Mouse (Mus musculus) kidney, adult 8-10 months (tissue): ENCODE measurements around the gene Fam207a.

Source experiments
- DNase-seq, 2 experiments: peaks; one replicate each; pipeline ENCODE4 v3.0.0; 2022

The Fam207a gene

GRCm38 (mm10) chr10:77531026-77532019, 15.7 kb upstream of the Fam207a start:
- DNase-seq = no peak

- no peak for DNase-seq
These were observed 14.6 kb upstream of the Fam207a start, which contains the start of gene Itgb2 for GRCm38 (mm10) chr10:77530140-77530539. Gene Itgb2 (plus strand): TSS chr10:77530252.

- no peak for DNase-seq
These were observed 13.0 kb upstream of the Fam207a start for GRCm38 (mm10) chr10:77528634-77529033.

- DNase-seq = no peak
These were observed 10.9 kb upstream of the Fam207a start for GRCm38 (mm10) chr10:77526488-77526887.

GRCm38 (mm10) chr10:77523321-77523720, 7.7 kb upstream of the Fam207a start:
- peak in 1 of 2 experiments; percentile 51 for DNase-seq

GRCm38 (mm10) chr10:77522746-77523145, 7.2 kb upstream of the Fam207a start:
- DNase-seq = no peak

- no peak for DNase-seq
These were observed 6.6 kb upstream of the Fam207a start for GRCm38 (mm10) chr10:77522021-77522731.

GRCm38 (mm10) chr10:77520497-77520896, 4.9 kb upstream of the Fam207a start:
- no peak for DNase-seq

- no peak for DNase-seq
These were observed 3.6 kb upstream of the Fam207a start for GRCm38 (mm10) chr10:77519191-77519590.

- DNase-seq = peak; percentile 82
These were observed 2.2 kb upstream of the Fam207a start for GRCm38 (mm10) chr10:77517801-77518200.

GRCm38 (mm10) chr10:77517066-77517620, 1.6 kb upstream of the Fam207a start:
- peak; percentile 63 to 69 for DNase-seq

- DNase-seq = peak; percentile 55 to 70
These were observed 880 bp upstream of the Fam207a start for GRCm38 (mm10) chr10:77516379-77516951.

- DNase-seq = peak in 1 of 2 experiments; percentile 39
These were observed 5.2 kb downstream of the Fam207a start for GRCm38 (mm10) chr10:77510225-77510982.

GRCm38 (mm10) chr10:77509403-77510187, 6.0 kb downstream of the Fam207a start:
- DNase-seq = peak; percentile 74 to 87

GRCm38 (mm10) chr10:77508744-77509143, 6.8 kb downstream of the Fam207a start:
- DNase-seq = no peak

GRCm38 (mm10) chr10:77507779-77508178, 7.8 kb downstream of the Fam207a start:
- DNase-seq = no peak

GRCm38 (mm10) chr10:77506961-77507577, 8.5 kb downstream of the Fam207a start:
- peak; percentile 81 to 83 for DNase-seq

GRCm38 (mm10) chr10:77506526-77506925, 9.1 kb downstream of the Fam207a start:
- DNase-seq = peak; percentile 73 to 79

GRCm38 (mm10) chr10:77504143-77504542, 11.4 kb downstream of the Fam207a start:
- DNase-seq = peak; percentile 46 to 65
